Comparison of ENCODE assay signal across 8 mouse cellular contexts in genomic region chr4:155563400-155564231, GRCm38 (mm10). TPM values are rescaled to one million over a fixed set of nuclear protein-coding genes. Genes with fewer than 3 reads are reported as not detected.
DNase-seq lines count a peak whose midpoint lies in the region; ATAC-seq lines count a peak whose summit lies in the region.

No protein-coding gene starts in this region.

- under 1% methylated on average over 65 of the region's 69 CpGs for WGBS in intestine, embryonic 14.5 days

- peak; percentile 95 to 97 for DNase-seq in adrenal gland, adult 18-20 months (ENCODE audit: low spot score in 2 of 2)
- peak; percentile 98 for DNase-seq in embryo, embryonic 11 days
- DNase-seq in gastrocnemius, postnatal 25 days = peak; percentile 98
- peak; percentile 100 for DNase-seq in intestine, embryonic 14.5 days (ENCODE audit: low spot score)
- DNase-seq in left cerebral cortex, postnatal 14 days (ENCODE audit: low spot score in 2 of 2) = peak; percentile 92 to 94
- DNase-seq in mesoderm, embryonic 11.5 days (ENCODE audit: low read depth, low spot score) = peak; percentile 99
- peak; percentile 90 to 91 for DNase-seq in right cerebral cortex, postnatal 36 days (ENCODE audit: low spot score in 2 of 2)
- peak; percentile 100 for DNase-seq in yolk sac, embryonic 10.5 days (ENCODE audit: low spot score)

- H3K27ac ChIP-seq in intestine, embryonic 14.5 days (ENCODE audit: low read depth) = peak overlapping the region; percentile 90

- peak overlapping the region; percentile 78 for H3K4me2 ChIP-seq in intestine, embryonic 14.5 days (ENCODE audit: low read length)

- H3K27me3 ChIP-seq in intestine, embryonic 14.5 days (replicated peaks; ENCODE audit: control insufficient read depth, insufficient read depth, low read length) = no peaks in the 10 kb centered on the region

- H3K4me3 ChIP-seq in intestine, embryonic 14.5 days (ENCODE audit: low read depth, low read length) = peak overlapping the region; percentile 76

- intact Hi-C loops in left cerebral cortex, postnatal 14 days (cut with DNase I) = no loop called here

- H3K4me1 ChIP-seq in intestine, embryonic 14.5 days (replicated peaks; ENCODE audit: control insufficient read depth, insufficient read depth, low read length) = peaks cover 34% of the 10 kb centered on the region

- peak; percentile 95 for ATAC-seq in intestine, embryonic 14.5 days (replicated peaks; ENCODE audit: low FRiP score, low TSS enrichment, low read depth)

- no peaks in the 10 kb centered on the region for H3K9me3 ChIP-seq in intestine, embryonic 14.5 days (ENCODE audit: control insufficient read depth, low read length)

- peaks cover 25% of the 10 kb centered on the region for H3K36me3 ChIP-seq in intestine, embryonic 14.5 days (ENCODE audit: control insufficient read depth, insufficient read depth, low read length)

- H3K9ac ChIP-seq in intestine, embryonic 14.5 days (ENCODE audit: low read length) = peak overlapping the region; percentile 79

RNA-seq across cellular contexts. Expression of gene Nadk, which starts 1.4 kb away (rescaled TPM):
- 100 to 1,000 TPM; 160 to 313 TPM for total RNA-seq in adrenal gland, adult 18-20 months (2021)
- 10 to 100 TPM; 17.3 to 19.2 TPM for total RNA-seq in gastrocnemius, postnatal 25 days (2021)
- 93.6 and 99.6 TPM in 2 replicates for polyA plus RNA-seq in intestine, embryonic 14.5 days (2014; fragmentation: Nextera tagmentation; extraction: Ambion mirVana)
- 10 to 100 TPM; 62.2 to 62.5 TPM for total RNA-seq in left cerebral cortex, postnatal 14 days (2021)

RNA-seq across cellular contexts. Expression of gene Slc35e2, which starts 37.6 kb away (rescaled TPM):
- total RNA-seq in adrenal gland, adult 18-20 months (2021) = 10 to 100 TPM; 28.6 to 35.7 TPM
- total RNA-seq in gastrocnemius, postnatal 25 days (2021) = 1 to 10 TPM; 3.7 TPM
- polyA plus RNA-seq in intestine, embryonic 14.5 days (2014; fragmentation: Nextera tagmentation; extraction: Ambion mirVana) = 8.5 and 9.5 TPM in 2 replicates
- total RNA-seq in left cerebral cortex, postnatal 14 days (2021) = 10 to 100 TPM; 48.8 to 53.1 TPM

Comparison
In these comparisons a context has a peak if more than half of its experiments do, and no peak if none do; other contexts are left out.
1. Peak in every context shown above with its lines: DNase-seq, ATAC-seq, H3K4me3 ChIP-seq and H3K27ac ChIP-seq.
2. RNA of gene Slc35e2, which starts 37.6 kb away (total RNA-seq): 48.8 to 53.1 TPM in left cerebral cortex, postnatal 14 days and 28.6 to 35.7 TPM in adrenal gland, adult 18-20 months; 3.7 TPM in gastrocnemius, postnatal 25 days; every median in the first group is over 4 times any median in the second.